30 mouse cellular contexts compared by ENCODE assay signal in genomic region chr11:90026802-90027174, GRCm38 (mm10). TPM values are rescaled to one million over a fixed set of nuclear protein-coding genes. Genes with fewer than 3 reads are reported as not detected.
DNase-seq lines count a peak whose midpoint lies in the region; ATAC-seq lines count a peak whose summit lies in the region.
"Had no signal": no experiment of that assay in that cellular context is flagged by ENCODE, and none has a peak within 500 bp of the region (broad histone marks: within the 10 kb centered on the region; RNA-seq: fewer than 3 reads in every experiment).

No protein-coding gene starts in this region.

- DNase-seq in heart, adult 11 months = peak; percentile 85
- DNase-seq in heart, adult 8-10 months (ENCODE audit: low spot score) = no peak
- DNase-seq in NIH3T3 (ENCODE audit: low read depth) (peak; percentile 83), MN1 (ENCODE audit: low spot score) (no peak)
- peak; percentile 57 for DNase-seq in embryonic facial prominence, embryonic 14.5 days (ENCODE audit: low spot score)
- DNase-seq in natural killer cell, adult 2 months (ENCODE audit: low spot score in 2 of 2) = no peak
- DNase-seq: adrenal gland, postnatal 10 days; cerebellum, adult 8-10 months; cerebellum, postnatal 25 days; gastrocnemius, postnatal 25 days; heart, postnatal 4 days; kidney, adult 11 months; kidney, postnatal 10 days; lung, postnatal 36 days; right cerebral cortex, postnatal 14 days; thymus, postnatal 14 days had no signal

- no peaks in the 10 kb centered on the region for H3K9me3 ChIP-seq in embryonic facial prominence, embryonic 14.5 days (ENCODE audit: control insufficient read depth, low read length)
- H3K9me3 ChIP-seq in limb, embryonic 15.5 days = no peaks in the 10 kb centered on the region
- H3K9me3 ChIP-seq in intestine, embryonic 15.5 days = no peaks in the 10 kb centered on the region
- H3K9me3 ChIP-seq: forebrain, embryonic 10.5 days; forebrain, embryonic 15.5 days; heart, embryonic 12.5 days; hindbrain, embryonic 13.5 days; limb, embryonic 12.5 days; lung, embryonic 15.5 days; neural tube, embryonic 13.5 days; stomach, embryonic 15.5 days had no signal

- no peak overlapping the region for H3K4me3 ChIP-seq in embryonic facial prominence, embryonic 14.5 days (ENCODE audit: low read depth, low read length)
- H3K4me3 ChIP-seq in limb, embryonic 15.5 days = no peak overlapping the region
- H3K4me3 ChIP-seq in intestine, embryonic 15.5 days (replicated peaks) = no peak overlapping the region
- H3K4me3 ChIP-seq: forebrain, embryonic 10.5 days; forebrain, embryonic 15.5 days; heart, embryonic 12.5 days; hindbrain, embryonic 13.5 days; limb, embryonic 12.5 days; lung, embryonic 15.5 days; neural tube, embryonic 13.5 days; stomach, embryonic 15.5 days had no signal

- no peak overlapping the region for H3K4me2 ChIP-seq in embryonic facial prominence, embryonic 14.5 days (ENCODE audit: low read depth, low read length)
- H3K4me2 ChIP-seq in limb, embryonic 15.5 days = no peak overlapping the region
- H3K4me2 ChIP-seq in intestine, embryonic 15.5 days (replicated peaks) = no peak overlapping the region
- H3K4me2 ChIP-seq: forebrain, embryonic 15.5 days; heart, embryonic 12.5 days; hindbrain, embryonic 13.5 days; limb, embryonic 12.5 days; liver, embryonic 11.5 days; lung, embryonic 15.5 days; midbrain, embryonic 11.5 days; neural tube, embryonic 13.5 days; stomach, embryonic 15.5 days had no signal

- no peak for ATAC-seq in embryonic facial prominence, embryonic 14.5 days (ENCODE audit: low read depth)
- no peak for ATAC-seq in limb, embryonic 15.5 days (ENCODE audit: insufficient number of reproducible peaks, low FRiP score, low TSS enrichment, low read depth)
- no peak for ATAC-seq in intestine, embryonic 15.5 days
- ATAC-seq: forebrain, embryonic 15.5 days; midbrain, embryonic 16.5 days; Patski had no signal

- H3K4me1 ChIP-seq in embryonic facial prominence, embryonic 14.5 days (ENCODE audit: control insufficient read depth, insufficient read depth, low read length) = peaks cover 45% of the 10 kb centered on the region
- peaks cover 38% of the 10 kb centered on the region for H3K4me1 ChIP-seq in limb, embryonic 15.5 days
- peaks cover 11% of the 10 kb centered on the region for H3K4me1 ChIP-seq in intestine, embryonic 15.5 days (replicated peaks)

- H3K36me3 ChIP-seq in embryonic facial prominence, embryonic 14.5 days (ENCODE audit: control insufficient read depth, insufficient read depth, low read length) = no peaks in the 10 kb centered on the region
- H3K36me3 ChIP-seq in limb, embryonic 15.5 days = no peaks in the 10 kb centered on the region
- no peaks in the 10 kb centered on the region for H3K36me3 ChIP-seq in intestine, embryonic 15.5 days
- H3K36me3 ChIP-seq: forebrain, embryonic 10.5 days; forebrain, embryonic 15.5 days; heart, embryonic 12.5 days; hindbrain, embryonic 13.5 days; limb, embryonic 12.5 days; lung, embryonic 15.5 days; neural tube, embryonic 13.5 days; stomach, embryonic 15.5 days had no signal

- no peak overlapping the region for H3K9ac ChIP-seq in embryonic facial prominence, embryonic 14.5 days (ENCODE audit: low read depth, low read length)
- no peak overlapping the region for H3K9ac ChIP-seq in limb, embryonic 15.5 days
- no peak overlapping the region for H3K9ac ChIP-seq in intestine, embryonic 15.5 days
- H3K9ac ChIP-seq: forebrain, embryonic 15.5 days; heart, embryonic 12.5 days; hindbrain, embryonic 13.5 days; lung, embryonic 15.5 days; neural tube, embryonic 13.5 days; stomach, embryonic 15.5 days had no signal

- 22% methylated on average over 5 of the region's 5 CpGs for WGBS in embryonic facial prominence, embryonic 14.5 days
- 45% methylated on average over 5 of the region's 5 CpGs for WGBS in limb, embryonic 15.5 days
- WGBS in intestine, embryonic 15.5 days = 64% methylated on average over 5 of the region's 5 CpGs

- H3K27ac ChIP-seq in embryonic facial prominence, embryonic 14.5 days (replicated peaks; ENCODE audit: low read depth, low read length) = peak overlapping the region; percentile 50; the same call in 1 of the 2 replicates
- H3K27ac ChIP-seq in limb, embryonic 15.5 days = peak overlapping the region; percentile 57; the same call in 1 of the 2 replicates
- H3K27ac ChIP-seq in intestine, embryonic 15.5 days = no peak overlapping the region
- H3K27ac ChIP-seq: forebrain, embryonic 10.5 days; forebrain, embryonic 15.5 days; hindbrain, embryonic 13.5 days; limb, embryonic 12.5 days; lung, embryonic 15.5 days; neural tube, embryonic 13.5 days; stomach, embryonic 15.5 days had no signal

- H3K27me3 ChIP-seq in embryonic facial prominence, embryonic 14.5 days (replicated peaks; ENCODE audit: control insufficient read depth, insufficient read depth, low read length) = no peaks in the 10 kb centered on the region
- H3K27me3 ChIP-seq in limb, embryonic 15.5 days = peaks cover 3% of the 10 kb centered on the region; the same call in 1 of the 2 replicates
- H3K27me3 ChIP-seq in intestine, embryonic 15.5 days (replicated peaks) = no peaks in the 10 kb centered on the region
- H3K27me3 ChIP-seq: forebrain, embryonic 15.5 days; lung, embryonic 15.5 days; stomach, embryonic 15.5 days had no signal

RNA-seq across cellular contexts. Expression of gene Tmem100, which starts 3.4 kb away (rescaled TPM):
- total RNA-seq in heart, adult 8-10 months (2022) = 10 to 100 TPM in 3 of 4 experiments, 1 to 10 TPM in 1; 8.6 to 12.2 (median 11.6) TPM
- polyA plus RNA-seq in embryonic facial prominence, embryonic 14.5 days (2014; fragmentation: Nextera tagmentation; extraction: Ambion mirVana) = 29.7 and 32.3 TPM in 2 replicates
- 23.5 and 24.4 TPM in 2 replicates for polyA plus RNA-seq in limb, embryonic 15.5 days (2015; fragmentation: Nextera tagmentation; extraction: Ambion mirVana)
- polyA plus RNA-seq in intestine, embryonic 15.5 days (2015; fragmentation: Nextera tagmentation; extraction: Ambion mirVana) = 14.8 and 16.3 TPM in 2 replicates
- polyA plus RNA-seq: Patski had no signal

RNA-seq across cellular contexts. Expression of gene Pctp, which starts 24.1 kb away (rescaled TPM):
- total RNA-seq in heart, adult 8-10 months (2022) = 1 to 10 TPM; 3.5 to 5.1 (median 4.6) TPM
- polyA plus RNA-seq in embryonic facial prominence, embryonic 14.5 days (2014; fragmentation: Nextera tagmentation; extraction: Ambion mirVana) = 1.9 and 3.0 TPM in 2 replicates
- polyA plus RNA-seq in limb, embryonic 15.5 days (2015; fragmentation: Nextera tagmentation; extraction: Ambion mirVana) = 4.0 and 4.7 TPM in 2 replicates
- 19.7 and 20.3 TPM in 2 replicates for polyA plus RNA-seq in intestine, embryonic 15.5 days (2015; fragmentation: Nextera tagmentation; extraction: Ambion mirVana)

Comparison
In these comparisons a context has a peak if more than half of its experiments do, and no peak if none do; other contexts are left out.
1. DNase-seq: peak in heart, adult 11 months (single experiment), NIH3T3 (single experiment) and embryonic facial prominence, embryonic 14.5 days (single experiment); none in heart, adult 8-10 months (single experiment), MN1 (single experiment) and natural killer cell, adult 2 months (0 of 2).